Mouse (Mus musculus): ENCODE measurements around the gene Mrs2. TPM values are rescaled to one million over a fixed set of nuclear protein-coding genes. Genes with fewer than 3 reads are reported as not detected.

The Mrs2 gene
- polyA plus RNA-seq, 1 experiment from 2014 or later = 24.6 TPM

Other genes with a start within 250 kb of the Mrs2 start
- 21.6 and 25.6 TPM in 2 replicates for gene BC005537, start 218.7 kb downstream of the Mrs2 start, polyA plus RNA-seq (2015; fragmentation: Nextera tagmentation; extraction: Ambion mirVana)
- gene Acot13, start 188.8 kb downstream of the Mrs2 start, polyA plus RNA-seq (2015; fragmentation: Nextera tagmentation; extraction: Ambion mirVana) = 119 and 129 TPM in 2 replicates
- 54.3 and 60.2 TPM in 2 replicates for gene Tdp2, start 188.7 kb downstream of the Mrs2 start, polyA plus RNA-seq (2015; fragmentation: Nextera tagmentation; extraction: Ambion mirVana)
- 0.03 and 0.09 TPM in 2 replicates for gene D130043K22Rik, start 175.2 kb downstream of the Mrs2 start, polyA plus RNA-seq (2015; fragmentation: Nextera tagmentation; extraction: Ambion mirVana)
- gene Aldh5a1, start 82.7 kb downstream of the Mrs2 start, polyA plus RNA-seq (2015; fragmentation: Nextera tagmentation; extraction: Ambion mirVana) = 1.2 and 1.3 TPM in 2 replicates
- gene Gpld1, start 77.2 kb downstream of the Mrs2 start, polyA plus RNA-seq (2015; fragmentation: Nextera tagmentation; extraction: Ambion mirVana) = 0.47 and 0.54 TPM in 2 replicates
- gene Dcdc2a, start 35.6 kb upstream of the Mrs2 start, polyA plus RNA-seq (2015; fragmentation: Nextera tagmentation; extraction: Ambion mirVana) = 0.57 and 0.60 TPM in 2 replicates